Mouse (Mus musculus) liver, postnatal 0 days (tissue): Measurements from ENCODE around the gene Sptan1.

ENCODE experiments used
- CTCF ChIP-seq: sonication (generic); IDR thresholded peaks from 2 replicates; pipeline ENCODE4 v1.5.1; 2016; ENCODE audit warnings: antibody characterized with exemption, low read depth
- EP300 ChIP-seq: IDR thresholded peaks from 2 replicates; pipeline ENCODE4 v1.6.1; 2016; ENCODE audit warnings: antibody characterized with exemption, low read depth, mild to moderate bottlenecking

DNA sequence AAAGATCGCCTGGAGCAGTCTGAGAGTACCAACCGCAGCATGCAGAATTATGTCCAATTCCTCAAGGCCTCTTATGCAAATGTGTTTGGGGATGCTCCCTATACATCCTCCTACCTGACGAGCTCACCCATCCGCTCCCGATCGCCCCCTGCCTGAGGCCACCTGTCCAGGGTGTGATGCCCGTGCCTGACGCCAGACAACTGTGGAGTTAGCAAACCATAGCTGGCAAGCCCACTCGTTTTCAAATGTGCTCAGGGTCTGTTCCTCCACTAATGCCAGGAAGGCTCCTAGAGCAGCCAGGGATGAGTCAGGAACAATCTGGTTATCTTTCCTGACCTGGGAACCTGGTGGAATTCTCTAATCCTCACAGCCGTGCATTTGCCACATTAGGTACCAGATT lies 34.9 kb upstream of the Sptan1 start:
- TF ChIP-seq EP300 (no peak), CTCF (no peak)
